Mouse (Mus musculus): Measurements from ENCODE around the gene Cpsf6. TPM values are rescaled to one million over a fixed set of nuclear protein-coding genes. Genes with fewer than 3 reads are reported as not detected.
A peak's percentile ranks its signal among the peaks of the same experiment; 100 is the strongest.

The Cpsf6 gene
- polyA plus RNA-seq, 1 experiment from 2014 or later, result 97.9 TPM

- Histone ChIP-seq H3K4me1 (ENCODE audit: control insufficient read depth, insufficient read depth, low read length) (no peaks in the 10 kb centered on the region), H3K27ac (ENCODE audit: low read depth, low read length) (no peak overlapping the region), H3K9ac (ENCODE audit: low read depth, low read length) (no peak overlapping the region), H3K27me3 (ENCODE audit: control insufficient read depth, insufficient read depth, low read length) (no peaks in the 10 kb centered on the region), H3K36me3 (ENCODE audit: control insufficient read depth, insufficient read depth, low read length) (no peaks in the 10 kb centered on the region), H3K4me2 (no peak overlapping the region), H3K9me3 (replicated peaks; ENCODE audit: control insufficient read depth, low read length) (no peaks in the 10 kb centered on the region), H3K4me3 (ENCODE audit: low read depth, low read length) (no peak overlapping the region)
- ATAC-seq (replicated peaks; ENCODE audit: insufficient number of reproducible peaks, low FRiP score, low TSS enrichment), result no peak
- WGBS (ENCODE audit: insufficient replicate concordance), result 82% methylated on average over 15 of the region's 15 CpGs
Observed at GRCm38 (mm10) chr10:117403344-117403953, 23.6 kb upstream of the Cpsf6 start.

GRCm38 (mm10) chr10:117402403-117403333 lies 22.9 kb upstream of the Cpsf6 start:
- no peak for ATAC-seq (replicated peaks; ENCODE audit: insufficient number of reproducible peaks, low FRiP score, low TSS enrichment)
- no peak overlapping the region for H3K4me3 ChIP-seq (ENCODE audit: low read depth, low read length)
- H3K27ac ChIP-seq (ENCODE audit: low read depth, low read length), result no peak overlapping the region
- H3K36me3 ChIP-seq (ENCODE audit: control insufficient read depth, insufficient read depth, low read length), result no peaks in the 10 kb centered on the region
- H3K27me3 ChIP-seq (ENCODE audit: control insufficient read depth, insufficient read depth, low read length), result no peaks in the 10 kb centered on the region
- H3K4me1 ChIP-seq (ENCODE audit: control insufficient read depth, insufficient read depth, low read length), result no peaks in the 10 kb centered on the region
- no peak overlapping the region for H3K4me2 ChIP-seq
- no peak overlapping the region for H3K9ac ChIP-seq (ENCODE audit: low read depth, low read length)
- 71% methylated on average over 20 of the region's 20 CpGs for WGBS (ENCODE audit: insufficient replicate concordance)
- no peaks in the 10 kb centered on the region for H3K9me3 ChIP-seq (replicated peaks; ENCODE audit: control insufficient read depth, low read length)

- H3K27ac ChIP-seq (ENCODE audit: low read depth, low read length), result no peak overlapping the region
- 89% methylated on average over 4 of the region's 4 CpGs for WGBS (ENCODE audit: insufficient replicate concordance)
- H3K27me3 ChIP-seq (ENCODE audit: control insufficient read depth, insufficient read depth, low read length), result no peaks in the 10 kb centered on the region
- ATAC-seq (replicated peaks; ENCODE audit: insufficient number of reproducible peaks, low FRiP score, low TSS enrichment), result no peak
- no peak overlapping the region for H3K4me3 ChIP-seq (ENCODE audit: low read depth, low read length)
- no peaks in the 10 kb centered on the region for H3K4me1 ChIP-seq (ENCODE audit: control insufficient read depth, insufficient read depth, low read length)
- H3K36me3 ChIP-seq (ENCODE audit: control insufficient read depth, insufficient read depth, low read length), result no peaks in the 10 kb centered on the region
- no peak overlapping the region for H3K4me2 ChIP-seq
- no peak overlapping the region for H3K9ac ChIP-seq (ENCODE audit: low read depth, low read length)
- no peaks in the 10 kb centered on the region for H3K9me3 ChIP-seq (replicated peaks; ENCODE audit: control insufficient read depth, low read length)
Observed at GRCm38 (mm10) chr10:117401364-117401763, 21.5 kb upstream of the Cpsf6 start.

GRCm38 (mm10) chr10:117400246-117400954 lies 20.6 kb upstream of the Cpsf6 start:
- H3K36me3 ChIP-seq (ENCODE audit: control insufficient read depth, insufficient read depth, low read length), result no peaks in the 10 kb centered on the region
- H3K9me3 ChIP-seq (replicated peaks; ENCODE audit: control insufficient read depth, low read length), result no peaks in the 10 kb centered on the region
- no peaks in the 10 kb centered on the region for H3K4me1 ChIP-seq (ENCODE audit: control insufficient read depth, insufficient read depth, low read length)
- no peak overlapping the region for H3K27ac ChIP-seq (ENCODE audit: low read depth, low read length)
- H3K27me3 ChIP-seq (ENCODE audit: control insufficient read depth, insufficient read depth, low read length), result no peaks in the 10 kb centered on the region
- H3K4me2 ChIP-seq, result no peak overlapping the region
- H3K4me3 ChIP-seq (ENCODE audit: low read depth, low read length), result no peak overlapping the region
- WGBS (ENCODE audit: insufficient replicate concordance), result 81% methylated on average over 4 of the region's 4 CpGs
- ATAC-seq (replicated peaks; ENCODE audit: insufficient number of reproducible peaks, low FRiP score, low TSS enrichment), result no peak
- H3K9ac ChIP-seq (ENCODE audit: low read depth, low read length), result no peak overlapping the region

GRCm38 (mm10) chr10:117399839-117400238 lies 20.0 kb upstream of the Cpsf6 start:
- Histone ChIP-seq H3K9ac (ENCODE audit: low read depth, low read length) (no peak overlapping the region), H3K4me3 (ENCODE audit: low read depth, low read length) (no peak overlapping the region), H3K27me3 (ENCODE audit: control insufficient read depth, insufficient read depth, low read length) (no peaks in the 10 kb centered on the region), H3K36me3 (ENCODE audit: control insufficient read depth, insufficient read depth, low read length) (no peaks in the 10 kb centered on the region), H3K9me3 (replicated peaks; ENCODE audit: control insufficient read depth, low read length) (no peaks in the 10 kb centered on the region), H3K4me2 (no peak overlapping the region), H3K4me1 (ENCODE audit: control insufficient read depth, insufficient read depth, low read length) (no peaks in the 10 kb centered on the region), H3K27ac (ENCODE audit: low read depth, low read length) (no peak overlapping the region)
- WGBS (ENCODE audit: insufficient replicate concordance), result 82% methylated on average over 3 of the region's 3 CpGs
- ATAC-seq (replicated peaks; ENCODE audit: insufficient number of reproducible peaks, low FRiP score, low TSS enrichment), result no peak

- Histone ChIP-seq H3K4me1 (ENCODE audit: control insufficient read depth, insufficient read depth, low read length) (no peaks in the 10 kb centered on the region), H3K9ac (ENCODE audit: low read depth, low read length) (no peak overlapping the region), H3K4me2 (no peak overlapping the region), H3K27ac (ENCODE audit: low read depth, low read length) (no peak overlapping the region), H3K36me3 (ENCODE audit: control insufficient read depth, insufficient read depth, low read length) (no peaks in the 10 kb centered on the region), H3K9me3 (replicated peaks; ENCODE audit: control insufficient read depth, low read length) (no peaks in the 10 kb centered on the region), H3K4me3 (ENCODE audit: low read depth, low read length) (no peak overlapping the region), H3K27me3 (ENCODE audit: control insufficient read depth, insufficient read depth, low read length) (no peaks in the 10 kb centered on the region)
- no peak for ATAC-seq (replicated peaks; ENCODE audit: insufficient number of reproducible peaks, low FRiP score, low TSS enrichment)
- 46% methylated on average over 2 of the region's 2 CpGs for WGBS (ENCODE audit: insufficient replicate concordance)
Observed at GRCm38 (mm10) chr10:117399196-117399595, 19.4 kb upstream of the Cpsf6 start.

- H3K9ac ChIP-seq (ENCODE audit: low read depth, low read length), result no peak overlapping the region
- H3K9me3 ChIP-seq (replicated peaks; ENCODE audit: control insufficient read depth, low read length), result no peaks in the 10 kb centered on the region
- no peaks in the 10 kb centered on the region for H3K36me3 ChIP-seq (ENCODE audit: control insufficient read depth, insufficient read depth, low read length)
- ATAC-seq (replicated peaks; ENCODE audit: insufficient number of reproducible peaks, low FRiP score, low TSS enrichment), result no peak
- H3K27ac ChIP-seq (ENCODE audit: low read depth, low read length), result no peak overlapping the region
- 73% methylated on average over 18 of the region's 18 CpGs for WGBS (ENCODE audit: insufficient replicate concordance)
- no peak overlapping the region for H3K4me2 ChIP-seq
- no peaks in the 10 kb centered on the region for H3K27me3 ChIP-seq (ENCODE audit: control insufficient read depth, insufficient read depth, low read length)
- no peak overlapping the region for H3K4me3 ChIP-seq (ENCODE audit: low read depth, low read length)
- no peaks in the 10 kb centered on the region for H3K4me1 ChIP-seq (ENCODE audit: control insufficient read depth, insufficient read depth, low read length)
Observed at GRCm38 (mm10) chr10:117398044-117398780, 18.4 kb upstream of the Cpsf6 start.

GRCm38 (mm10) chr10:117397106-117397625 lies 17.4 kb upstream of the Cpsf6 start:
- ATAC-seq (replicated peaks; ENCODE audit: insufficient number of reproducible peaks, low FRiP score, low TSS enrichment), result no peak
- Histone ChIP-seq H3K27ac (ENCODE audit: low read depth, low read length) (no peak overlapping the region), H3K4me3 (ENCODE audit: low read depth, low read length) (no peak overlapping the region), H3K4me2 (peak overlapping the region; percentile 34), H3K4me1 (ENCODE audit: control insufficient read depth, insufficient read depth, low read length) (no peaks in the 10 kb centered on the region), H3K27me3 (ENCODE audit: control insufficient read depth, insufficient read depth, low read length) (no peaks in the 10 kb centered on the region), H3K36me3 (ENCODE audit: control insufficient read depth, insufficient read depth, low read length) (no peaks in the 10 kb centered on the region), H3K9me3 (replicated peaks; ENCODE audit: control insufficient read depth, low read length) (no peaks in the 10 kb centered on the region), H3K9ac (ENCODE audit: low read depth, low read length) (no peak overlapping the region)
- 66% methylated on average over 9 of the region's 10 CpGs for WGBS (ENCODE audit: insufficient replicate concordance)

All from heart, embryonic 11.5 days (tissue).